In genomic region chr11:55128411-55128810, GRCm38 (mm10) we compare ENCODE assay signal across 2 mouse cellular contexts.
TF ChIP-seq lines count a peak whose summit lies in the region.

No protein-coding gene starts in this region.

TF ChIP-seq in MEL, 35 proteins besides CTCF, POLR2A, EP300 and RAD21 (continued from another document):
- no peak for TF ChIP-seq POLR2AphosphoS5 (IDR thresholded peaks at IDR 0.05; ENCODE audit: borderline replicate concordance, low read depth, low read length)
- TF ChIP-seq RCOR1 (IDR thresholded peaks at IDR 0.05; ENCODE audit: low read depth, low read length): no peak
- TF ChIP-seq MYB (IDR thresholded peaks at IDR 0.05; ENCODE audit: low read depth, low read length): no peak
- no peak for TF ChIP-seq MAFK (IDR thresholded peaks at IDR 0.05; ENCODE audit: borderline replicate concordance, low read depth, low read length)
- TF ChIP-seq USF1 (IDR thresholded peaks at IDR 0.05; ENCODE audit: low read depth, low read length): peak; percentile 41; the same call in 1 of the 2 replicates
- TF ChIP-seq BHLHE40 (IDR thresholded peaks at IDR 0.05; ENCODE audit: borderline replicate concordance, low read depth, low read length): peak; percentile 87
- no peak for TF ChIP-seq SMC3 (IDR thresholded peaks at IDR 0.05; ENCODE audit: low read depth, low read length)
- TF ChIP-seq ETS1 (IDR thresholded peaks at IDR 0.05; ENCODE audit: low read depth, low read length): no peak
- TF ChIP-seq ELF1 (IDR thresholded peaks at IDR 0.05; ENCODE audit: low read depth, low read length): no peak
- TF ChIP-seq ZKSCAN1 (IDR thresholded peaks at IDR 0.05; ENCODE audit: low read depth, low read length): no peak

TF ChIP-seq in myocyte, 11 proteins besides CTCF, POLR2A, EP300 and RAD21 (continued from another document):
- TF ChIP-seq MYOD1 (IDR thresholded peaks at IDR 0.05; ENCODE audit: control insufficient read depth in 1 of 3, insufficient read length in 2 of 3, low read depth in 2 of 3) (no peak), SRF (IDR thresholded peaks at IDR 0.05; ENCODE audit: control insufficient read depth, insufficient read length, low read depth) (no peak), USF1 (IDR thresholded peaks at IDR 0.05; ENCODE audit: low read depth) (no peak), REST (IDR thresholded peaks at IDR 0.05; ENCODE audit: insufficient read depth, insufficient read length) (no peak), E2F4 (IDR thresholded peaks at IDR 0.05; ENCODE audit: insufficient read depth) (no peak)
